Mouse (Mus musculus) kidney, adult 11 months (tissue): ENCODE measurements around the gene Adam19.

Source experiments
- DNase-seq: peaks from one replicate; pipeline ENCODE4 v3.0.0; 2022

Adam19 gene

DNA sequence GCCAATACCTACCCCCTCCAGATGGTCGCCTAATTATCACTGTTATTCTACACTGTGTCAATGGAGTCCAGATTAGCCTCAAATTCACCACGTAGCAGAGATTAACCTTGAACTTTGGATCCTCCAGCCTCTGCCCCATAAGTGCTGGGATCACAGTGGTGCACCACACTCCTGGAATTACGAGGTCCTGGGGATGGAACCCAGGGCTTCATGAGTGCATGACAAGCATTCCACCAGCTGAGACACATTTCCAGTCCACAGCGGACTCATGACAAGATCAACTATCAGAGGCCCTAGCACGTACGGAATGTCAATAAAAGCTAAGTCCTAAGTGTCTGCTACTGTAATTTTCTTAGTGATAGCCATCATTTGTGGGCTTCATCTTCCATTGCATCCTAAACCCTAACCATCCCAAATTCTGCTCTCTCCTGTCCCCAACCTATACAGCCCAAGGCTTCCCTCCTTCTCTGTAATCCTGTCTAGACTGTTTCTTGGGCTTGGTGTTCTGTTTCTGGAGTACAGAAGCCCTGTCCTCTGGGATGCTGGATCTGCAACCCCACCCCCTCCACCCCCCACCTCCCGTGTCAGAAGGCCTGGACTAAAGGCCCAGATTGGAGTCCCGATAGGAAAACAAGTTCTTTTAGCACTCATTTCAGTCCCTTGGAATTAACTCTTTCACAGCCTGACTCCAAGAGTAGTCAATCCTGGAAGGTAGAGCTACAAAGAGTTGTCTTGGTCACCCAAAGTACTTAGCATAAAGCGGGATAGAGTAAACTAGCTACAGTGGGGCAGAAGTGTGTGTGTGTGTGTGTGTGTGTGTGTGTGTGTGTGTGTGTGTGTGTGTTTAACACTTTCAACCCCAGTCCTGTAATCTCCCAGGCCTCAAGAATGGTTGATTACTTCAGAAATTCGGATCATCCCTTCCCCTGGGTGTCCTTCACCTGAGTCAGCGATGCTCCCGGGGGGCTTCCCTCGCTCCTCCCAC is 589 bp upstream of the Adam19 start:
- no peak for DNase-seq

DNA sequence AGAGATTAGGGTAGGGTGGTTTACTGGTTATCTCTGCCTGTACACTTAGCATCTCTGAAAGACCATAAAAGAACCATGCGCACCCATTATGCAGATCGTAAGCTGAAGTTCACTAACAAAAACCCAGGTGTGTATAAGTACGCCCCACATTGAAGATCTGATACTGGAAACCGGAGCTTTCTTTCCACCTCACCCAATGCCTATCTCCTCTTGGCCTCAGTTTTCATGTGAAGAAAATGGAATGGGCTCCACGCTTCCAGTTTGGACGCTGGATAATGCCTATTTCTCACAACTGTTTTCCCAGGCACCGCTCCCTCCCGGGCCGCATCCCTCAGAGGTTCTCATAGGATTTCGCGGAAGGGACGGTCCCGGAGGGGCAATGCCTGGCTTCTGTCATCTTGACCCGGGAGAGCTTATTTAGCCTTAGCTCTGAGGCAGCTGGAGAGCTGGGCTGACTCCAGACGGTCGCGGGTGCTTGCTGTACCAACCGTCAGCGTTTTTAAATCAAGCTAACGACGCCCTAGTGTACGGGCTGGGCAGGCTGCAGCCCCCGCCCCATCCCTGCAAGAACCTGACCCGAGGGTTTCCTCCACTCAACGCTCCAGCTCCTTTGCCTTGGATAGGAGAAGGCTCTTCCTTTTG is 1.1 kb downstream of the Adam19 start:
- DNase-seq, result no peak

DNA sequence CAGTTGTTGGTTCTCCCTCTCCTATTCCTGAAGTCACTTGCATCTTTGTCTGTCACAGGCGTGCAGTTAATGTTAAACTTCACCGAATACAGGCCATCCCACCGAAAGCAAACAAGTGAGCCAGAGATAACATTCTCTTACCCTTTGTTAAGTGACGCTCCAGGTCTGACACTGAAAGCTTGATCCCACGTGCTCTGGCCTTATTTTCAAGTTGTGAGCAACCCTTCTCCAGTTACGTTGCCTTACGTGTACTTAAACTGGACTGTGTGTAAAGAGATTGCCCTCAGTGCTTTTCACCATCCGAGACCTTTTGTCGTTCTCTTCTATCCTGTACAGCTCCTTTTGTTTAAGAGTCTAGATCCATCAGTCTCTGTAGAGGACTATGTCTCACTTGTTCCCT is 2.2 kb downstream of the Adam19 start:
- no peak for DNase-seq

DNA sequence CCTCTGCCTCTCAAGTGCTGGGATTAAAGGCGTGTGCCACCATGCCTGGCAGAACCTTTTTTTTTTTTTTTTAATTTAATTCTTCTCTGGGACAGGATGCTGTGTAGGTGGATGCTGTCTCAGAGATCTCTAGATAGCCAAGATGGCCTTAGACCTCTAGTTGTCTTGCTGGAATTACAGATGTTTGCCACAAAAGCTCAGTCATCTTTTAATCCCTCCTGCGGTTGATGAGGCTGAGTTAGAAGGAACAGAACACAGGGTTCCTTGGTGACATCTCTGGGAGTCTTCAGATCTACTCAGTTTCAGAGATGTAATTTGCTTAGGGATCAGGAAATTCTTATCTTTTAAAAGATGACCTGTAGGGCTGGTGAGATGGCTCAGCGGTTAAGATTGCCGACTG is 3.1 kb downstream of the Adam19 start:
- no peak for DNase-seq

DNA sequence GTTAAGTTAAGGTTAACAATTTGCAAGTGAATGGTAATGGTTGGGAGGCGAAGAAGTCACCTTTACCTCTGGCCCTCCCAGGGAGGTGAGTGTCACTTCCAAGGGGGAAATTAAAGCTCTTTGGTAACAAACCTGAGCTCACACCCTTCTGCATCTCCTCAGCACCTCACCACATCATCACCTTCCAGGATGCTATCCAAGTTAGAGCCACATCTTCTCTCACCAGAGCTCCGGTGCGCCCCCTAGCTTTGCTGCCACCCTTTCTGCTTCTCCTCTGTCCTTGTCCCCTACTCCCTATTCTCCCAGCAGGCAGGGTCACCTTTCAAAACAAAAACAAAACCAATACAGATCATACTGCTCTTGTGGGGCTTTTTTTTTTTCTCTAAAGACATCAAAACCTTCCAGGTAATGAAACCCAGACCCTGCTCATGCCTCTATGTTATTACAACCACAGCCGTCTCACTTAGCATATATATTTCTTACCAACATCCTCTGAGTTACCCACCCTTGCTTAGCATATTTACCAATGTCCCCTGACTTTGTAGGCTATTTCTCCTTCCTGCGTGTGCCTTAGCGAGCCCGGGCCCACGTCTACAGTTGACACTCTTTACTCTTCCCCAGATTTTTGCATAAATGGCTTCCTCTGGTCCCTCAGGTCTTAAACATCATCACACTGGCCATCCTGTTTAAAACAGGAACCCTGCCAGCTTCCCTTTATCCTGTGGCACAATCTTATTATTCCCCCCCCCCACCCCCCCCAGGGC is 4.3 kb downstream of the Adam19 start:
- DNase-seq, result no peak

DNA sequence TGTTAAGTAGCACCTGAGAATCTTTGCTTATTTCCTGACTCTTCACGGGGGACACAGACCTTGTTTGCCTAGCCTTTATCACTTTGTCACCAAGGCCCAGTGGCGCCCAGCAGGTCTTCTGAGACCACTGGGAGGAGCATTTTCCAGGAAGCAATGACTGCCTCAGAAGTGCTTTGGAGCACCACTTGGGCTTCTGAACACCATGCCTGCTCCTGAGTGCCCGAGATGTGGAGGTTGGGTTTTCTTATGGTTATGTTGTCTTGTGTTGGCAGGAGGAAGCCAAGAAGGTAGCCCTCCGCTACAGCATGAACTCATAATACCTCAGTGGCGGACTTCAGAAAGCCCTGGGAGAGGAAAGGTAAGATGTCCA is 4.8 kb downstream of the Adam19 start:
- no peak for DNase-seq

- DNase-seq, result no peak
These were observed 6.1 kb downstream of the Adam19 start for GRCm38 (mm10) chr11:46061776-46062445.

- DNase-seq, result no peak
These were observed 6.8 kb downstream of the Adam19 start for GRCm38 (mm10) chr11:46062569-46062968.

DNA sequence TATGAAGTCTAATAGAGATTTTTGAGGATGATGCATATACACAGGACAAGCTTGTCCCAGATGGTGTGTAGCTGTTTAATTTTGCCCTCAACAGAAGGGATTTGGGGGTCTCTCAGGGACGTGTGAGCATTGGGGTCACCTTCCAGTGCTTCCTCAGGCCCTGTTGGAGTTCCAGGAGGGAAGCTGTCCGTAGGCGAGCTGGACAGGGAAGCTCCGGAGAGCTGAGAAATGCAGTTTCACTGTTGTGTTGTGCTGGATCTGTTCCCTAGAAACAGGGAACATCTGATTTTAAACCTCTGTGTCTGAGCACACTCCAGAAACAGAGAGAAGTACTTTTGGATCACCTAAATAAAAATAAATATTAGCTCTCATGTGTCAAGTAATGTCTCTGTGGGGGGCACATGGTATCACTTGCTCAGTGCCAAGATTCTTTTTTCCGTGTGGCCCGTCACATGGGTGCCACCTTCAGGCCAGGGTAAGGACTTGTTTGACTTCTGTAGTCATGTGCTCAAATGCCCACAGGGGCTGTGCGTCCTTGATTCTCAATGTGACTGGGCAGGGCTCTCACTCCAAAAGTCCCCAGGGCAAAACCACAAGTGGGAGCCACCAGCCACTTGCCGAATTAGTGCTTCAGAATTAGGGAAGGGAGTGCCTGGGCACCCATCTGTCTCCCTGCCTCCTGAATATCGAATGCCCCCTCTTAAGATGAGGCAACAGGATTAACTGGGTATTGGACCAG is 7.4 kb downstream of the Adam19 start:
- DNase-seq, result peak; percentile 46

- peak; percentile 44 for DNase-seq
These were observed 9.0 kb downstream of the Adam19 start for GRCm38 (mm10) chr11:46064767-46065166.

DNA sequence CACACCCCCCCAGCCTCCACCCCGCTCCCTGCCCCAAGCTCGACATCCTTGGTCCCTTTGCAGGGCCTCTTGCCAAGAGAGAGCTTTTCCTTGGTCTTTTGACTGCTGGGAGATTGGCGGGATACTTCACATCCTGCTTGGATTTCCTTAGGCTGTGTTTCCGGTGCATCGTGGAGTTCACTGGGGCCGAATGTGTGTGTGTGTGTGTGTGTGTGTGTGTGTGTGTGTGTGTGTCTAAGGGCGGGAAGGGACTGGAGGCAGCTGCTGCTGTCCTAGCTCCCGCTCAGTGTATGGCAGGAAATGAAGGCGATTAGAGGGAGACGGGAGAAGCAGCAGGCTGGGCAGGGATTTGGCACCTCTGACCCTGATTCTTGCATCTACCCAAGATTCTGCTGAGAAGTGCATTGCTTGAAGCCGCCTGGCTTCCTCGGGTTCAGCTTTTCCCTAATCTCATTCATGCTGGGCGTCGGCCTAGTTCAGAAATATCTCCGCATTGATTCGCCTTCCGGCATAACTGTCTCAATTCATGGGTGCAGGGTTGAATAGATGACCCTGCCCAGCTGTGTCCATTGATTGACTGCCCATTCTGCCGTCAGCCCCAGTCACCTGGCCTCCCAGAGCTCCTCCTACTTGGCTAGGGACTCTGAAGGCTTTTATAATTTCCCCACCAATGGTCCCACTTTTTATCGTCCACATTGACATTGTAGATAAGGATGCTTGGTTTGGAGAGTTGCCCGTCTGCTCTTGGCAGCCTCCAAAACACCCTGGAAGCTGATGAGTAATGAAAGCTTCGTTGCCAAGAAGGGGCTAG is 9.6 kb downstream of the Adam19 start:
- DNase-seq, result peak; percentile 76

DNA sequence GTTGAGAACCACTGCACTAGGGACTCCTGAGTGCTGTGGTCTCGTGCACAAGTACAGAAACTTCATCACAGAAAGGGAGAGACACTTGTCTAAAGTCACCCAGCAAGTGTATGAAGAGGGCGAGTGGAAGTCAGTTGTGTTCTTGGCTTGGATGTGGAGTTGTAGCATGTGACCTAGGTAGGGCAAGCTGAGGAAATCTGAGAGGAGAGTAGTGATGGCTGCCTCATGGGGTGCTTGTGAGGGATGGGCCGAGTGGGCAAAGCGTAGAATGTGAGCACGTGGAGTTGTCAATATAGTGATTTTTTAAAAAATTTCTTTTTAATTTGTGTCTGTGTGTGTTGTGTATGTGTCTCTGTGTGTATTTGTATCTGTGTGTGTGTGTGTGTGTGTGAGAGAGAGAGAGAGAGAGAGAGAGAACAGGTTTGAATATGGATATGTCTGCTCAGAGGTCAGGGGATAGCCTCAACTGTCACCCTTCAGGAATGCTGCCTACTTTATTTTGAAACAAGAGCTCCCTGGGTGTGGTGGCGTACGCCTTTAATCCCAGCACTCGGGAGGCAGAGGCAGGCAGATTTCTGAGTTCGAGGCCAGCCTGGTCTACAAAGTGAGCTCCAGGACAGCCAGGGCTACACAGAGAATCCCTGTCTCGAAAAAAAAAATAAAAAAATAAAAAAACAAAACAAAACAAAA is 11.7 kb downstream of the Adam19 start:
- no peak for DNase-seq

DNA sequence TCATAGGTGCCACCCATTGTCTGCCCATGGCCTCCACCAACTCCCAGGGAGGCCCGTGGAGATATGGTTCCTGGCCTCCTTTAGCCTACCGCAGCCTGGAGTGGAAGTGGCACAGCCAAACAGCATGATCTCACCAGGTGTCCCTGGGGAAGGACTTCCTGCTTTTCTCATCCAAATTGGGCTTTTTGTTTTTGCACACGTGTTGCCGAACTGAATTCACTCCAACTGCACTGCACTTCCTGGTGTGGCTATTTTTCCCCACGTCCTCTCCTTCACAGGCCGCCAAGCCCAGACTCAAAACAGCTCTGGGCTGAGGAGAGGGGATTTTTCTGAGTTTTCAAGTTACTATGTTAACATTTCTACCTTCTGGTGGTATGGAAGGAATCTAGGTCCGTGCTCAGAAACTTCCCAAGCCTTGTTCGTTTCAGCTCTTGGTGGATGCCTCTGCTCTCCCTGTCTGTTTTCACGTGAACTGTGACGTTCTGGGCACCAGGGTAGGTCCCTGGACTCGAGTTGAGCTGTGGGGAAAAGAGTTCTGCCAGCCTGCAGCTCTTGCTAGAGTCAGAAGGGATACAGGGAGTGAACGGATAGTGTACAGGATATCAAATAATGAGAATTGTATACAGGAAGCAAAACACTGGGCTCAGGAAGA is 13.1 kb downstream of the Adam19 start:
- peak; percentile 42 for DNase-seq

DNA sequence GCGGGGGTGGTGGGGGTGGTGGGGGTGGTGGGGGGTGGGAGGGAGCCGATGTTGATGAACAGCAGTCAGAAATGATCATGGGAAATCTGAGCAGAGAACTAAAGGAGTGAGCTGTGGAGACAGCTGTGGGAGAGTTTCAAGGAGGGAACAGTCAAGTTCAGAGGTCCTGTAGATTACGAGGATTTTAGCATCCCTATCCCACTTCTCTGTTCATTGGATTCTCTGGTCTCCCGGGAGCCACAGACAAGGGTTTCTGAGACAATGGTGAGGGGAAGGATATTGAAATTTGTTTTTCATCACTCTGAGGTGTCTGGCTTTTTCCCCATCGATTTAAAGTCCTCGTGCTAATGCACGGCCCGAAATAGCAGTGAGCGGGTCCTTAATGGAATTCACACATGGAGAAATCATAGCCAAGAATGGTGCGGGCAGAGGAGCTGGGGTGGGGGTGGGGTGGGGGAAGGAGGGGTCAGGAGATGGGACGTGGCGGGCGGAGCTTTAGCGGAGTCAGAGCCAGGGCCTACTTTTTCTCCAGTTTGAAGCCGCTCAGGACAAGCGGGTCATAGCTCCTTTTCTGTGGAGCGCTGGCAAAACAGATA is 13.7 kb downstream of the Adam19 start:
- no peak for DNase-seq

DNA sequence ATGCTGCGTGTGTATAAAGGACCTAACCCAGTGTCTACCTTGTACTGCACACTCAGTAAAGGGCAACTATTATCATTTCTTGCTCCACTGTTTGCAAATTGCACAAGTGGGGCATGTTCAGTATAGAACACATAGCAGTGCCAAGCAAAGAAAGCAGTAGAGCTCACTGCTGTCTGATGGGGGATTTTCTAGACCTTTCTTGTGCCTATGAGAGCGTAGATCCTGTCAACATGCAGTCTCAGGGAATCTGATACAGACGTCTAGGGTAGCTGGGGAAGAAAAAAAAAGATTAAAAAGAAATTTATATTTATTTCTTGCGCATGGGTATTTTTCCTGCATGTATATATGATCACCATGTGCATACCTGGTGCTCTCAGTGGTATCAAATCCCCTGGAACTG is 14.4 kb downstream of the Adam19 start:
- DNase-seq, result no peak

DNA sequence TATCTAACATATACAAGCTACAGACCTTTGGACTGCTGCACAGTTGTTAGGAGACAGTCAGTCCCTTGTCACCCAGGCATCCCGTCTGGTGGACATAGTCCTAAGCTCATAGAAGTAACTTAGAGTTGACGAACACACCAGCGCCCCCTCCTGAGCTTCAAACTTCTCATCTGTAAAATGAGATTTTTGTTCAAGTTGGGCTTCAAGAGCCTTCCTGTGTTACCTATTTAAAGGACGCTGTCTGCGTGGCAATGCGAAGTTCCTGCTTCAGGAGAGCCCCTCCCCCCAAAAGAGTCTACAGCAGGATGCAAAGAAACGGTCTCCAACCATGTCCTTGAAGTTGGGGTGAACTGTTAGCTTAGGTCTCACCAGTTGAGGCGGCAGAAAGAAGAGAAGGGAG is 15.0 kb downstream of the Adam19 start:
- DNase-seq, result no peak

GRCm38 (mm10) chr11:46072466-46073060 is 16.8 kb downstream of the Adam19 start:
- no peak for DNase-seq

- DNase-seq, result no peak
These were observed 17.5 kb downstream of the Adam19 start for GRCm38 (mm10) chr11:46073061-46073849.
